Mouse (Mus musculus) lung, postnatal 4 days (tissue): ENCODE results near the gene Dgcr8.

ENCODE experiments used
- DNase-seq, 2 experiments: peaks; one replicate each; pipeline ENCODE4 v3.0.0; 2021

The Dgcr8 gene

DNA sequence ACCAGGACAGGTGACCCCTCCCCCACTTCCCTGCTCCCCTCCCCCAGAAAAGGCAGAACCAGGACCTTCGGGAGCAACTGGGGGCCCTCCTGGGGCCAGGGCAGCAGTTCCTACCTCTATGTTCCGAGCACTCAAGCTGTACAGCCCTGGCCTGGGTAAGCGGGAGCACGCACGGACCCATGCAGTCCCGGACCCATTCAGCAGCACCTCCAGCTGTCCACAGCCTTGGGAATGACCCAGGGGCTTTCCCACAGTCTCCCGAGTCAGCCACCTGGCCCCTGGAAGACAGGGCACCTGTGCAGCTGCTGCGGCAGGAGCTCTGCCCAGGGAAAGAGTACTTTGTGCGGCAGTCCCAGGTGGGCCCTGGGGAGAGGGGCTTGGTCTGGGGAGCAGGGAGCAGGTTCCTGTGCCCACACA lies 70.5 kb downstream of the Dgcr8 start:
- no peak for DNase-seq

DNA sequence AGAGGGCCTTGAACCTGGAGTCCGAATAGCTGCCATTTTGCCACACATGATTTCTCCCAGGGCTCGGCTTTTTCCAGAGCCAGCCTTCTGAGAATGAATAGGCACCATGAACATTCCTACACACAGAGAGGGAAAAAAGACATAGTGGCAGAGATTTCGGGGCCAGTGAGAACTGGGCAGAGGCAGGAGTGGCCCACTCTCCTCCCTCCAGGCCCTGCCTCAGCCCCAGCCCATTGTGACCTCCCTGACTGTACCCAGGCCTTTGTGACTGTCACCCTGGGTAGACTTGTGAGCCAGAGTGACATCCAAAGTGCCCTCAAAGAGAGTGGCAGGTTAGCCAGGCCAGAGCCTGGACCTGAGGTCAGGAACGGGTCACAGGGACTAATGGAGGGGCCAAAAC lies 71.5 kb downstream of the Dgcr8 start, which contains the start of gene Ccdc188:
TSS of gene Ccdc188 (plus strand) at position 301 of the 400 bp plus-strand sequence.
- DNase-seq = no peak

DNA sequence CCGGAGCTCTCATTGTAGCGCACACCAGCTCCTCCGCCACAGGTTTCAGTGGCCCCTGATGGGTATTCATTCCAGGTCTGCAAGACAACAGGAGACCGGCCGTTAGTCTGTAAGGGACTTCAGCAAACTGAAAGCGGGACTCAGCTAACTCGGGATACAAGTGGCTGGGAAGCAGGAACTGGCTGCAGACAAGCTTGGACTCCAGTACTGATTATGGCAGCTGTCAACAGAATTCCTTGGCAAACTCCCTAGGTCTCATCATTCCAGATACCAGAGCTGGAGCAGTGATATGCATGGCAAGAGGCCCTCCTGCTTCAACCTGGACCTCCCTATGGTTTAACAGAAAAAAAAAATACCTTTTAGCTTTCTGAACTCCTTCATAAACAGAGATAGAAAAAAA lies 74.2 kb downstream of the Dgcr8 start:
- DNase-seq = no peak

DNA sequence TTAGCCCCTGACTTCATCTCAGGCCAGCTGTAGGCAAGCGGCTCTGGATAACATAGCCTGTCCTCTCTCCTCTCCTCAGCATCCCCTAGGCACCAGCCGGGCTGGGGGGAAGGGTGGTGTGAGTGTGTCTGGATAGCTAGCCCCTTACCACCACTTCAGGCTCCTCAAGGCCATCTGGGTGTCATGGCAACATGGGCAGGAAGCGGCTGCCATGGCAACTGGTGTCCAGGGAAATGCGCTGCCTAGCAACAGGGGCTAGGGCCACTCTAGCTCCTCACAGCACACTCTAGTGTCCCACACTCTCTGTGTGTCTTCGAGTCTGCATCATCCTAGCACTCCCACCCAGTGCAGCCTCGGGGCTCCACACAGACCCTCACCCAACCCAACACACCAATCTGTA lies 75.4 kb downstream of the Dgcr8 start:
- no peak for DNase-seq

DNA sequence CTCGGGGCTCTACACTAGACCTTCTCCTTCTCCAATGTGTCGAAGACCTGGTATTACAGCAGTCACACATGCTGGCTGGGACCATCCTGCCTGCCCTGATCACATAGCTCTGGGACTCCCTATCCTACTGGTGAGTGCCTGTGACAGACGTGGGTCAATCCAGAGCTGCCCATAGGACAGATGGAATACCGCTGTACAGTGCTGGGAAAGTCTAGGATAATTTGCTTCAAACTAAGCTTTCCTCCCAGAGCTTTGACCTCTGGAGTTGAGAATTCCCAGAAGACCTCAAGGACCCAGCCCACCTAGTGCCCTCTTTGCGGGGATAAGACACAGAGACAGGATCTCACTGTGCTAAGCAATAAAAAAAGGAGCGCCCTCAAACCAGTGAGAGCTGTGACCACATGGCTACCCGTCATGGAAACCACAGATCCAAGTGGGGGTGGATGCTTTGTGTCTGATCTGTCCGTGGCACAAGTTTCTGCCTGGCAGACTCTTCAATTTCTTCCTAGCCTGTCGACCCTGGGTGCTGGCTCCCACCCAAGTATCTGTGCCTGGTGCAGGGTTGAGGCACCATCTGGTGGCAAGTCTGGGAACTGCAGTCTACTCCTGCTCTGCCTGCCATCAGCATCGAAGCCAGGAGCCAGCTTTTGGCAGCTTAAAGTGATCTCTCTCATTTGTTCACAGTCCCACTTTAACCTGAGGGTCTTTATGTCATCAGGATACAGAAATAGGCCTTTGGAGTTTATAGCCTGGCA lies 77.5 kb downstream of the Dgcr8 start:
- peak; percentile 83 to 89 for DNase-seq

DNA sequence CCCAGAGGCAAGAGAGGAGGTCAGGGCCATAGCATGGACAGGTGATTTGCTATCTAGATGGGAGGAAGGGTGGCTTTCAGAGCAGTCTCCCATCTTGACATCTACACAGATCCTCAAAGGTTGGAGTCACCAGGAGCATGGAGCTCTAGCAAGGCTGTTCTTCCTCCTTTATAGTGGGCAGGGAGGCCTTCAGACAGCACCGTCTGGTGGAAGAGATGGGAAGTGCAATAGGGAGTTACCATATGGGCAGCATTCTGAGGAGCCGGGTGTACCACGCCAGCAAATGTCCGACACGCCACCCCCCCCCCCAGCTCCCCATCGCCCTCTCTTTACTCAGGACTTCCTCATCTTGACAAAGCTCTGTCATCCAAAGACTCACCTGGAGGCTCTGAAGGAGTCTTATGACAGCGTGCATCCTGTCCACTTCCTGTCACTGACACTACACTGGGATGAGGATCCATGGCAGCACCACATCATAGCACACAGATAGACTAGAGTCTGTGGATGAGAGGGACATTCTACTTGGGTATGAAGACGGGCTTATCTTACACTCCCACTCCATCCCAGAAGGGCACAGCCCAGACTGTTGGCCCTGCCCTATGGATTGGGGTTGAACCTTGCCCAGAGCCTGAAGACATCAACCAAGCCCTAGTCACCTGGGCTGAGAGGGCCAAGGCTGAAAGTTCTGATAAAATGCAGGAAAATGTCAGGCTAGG lies 78.2 kb downstream of the Dgcr8 start:
- peak in 1 of 2 experiments; percentile 75 for DNase-seq
